Mouse (Mus musculus) forebrain, postnatal 0 days (tissue): ENCODE measurements at regions not wholly inside any gene's neighbourhood (a gene's known extent, or its start where the extent isn't known, plus 50 kb on each side); places are given as distances from the start of the nearest gene placed in this dataset.
A peak's percentile ranks its signal among the peaks of the same experiment; 100 is the strongest.
"Not testable (repeated sequence)": the region's sequence is repeated elsewhere in the genome, so short reads cannot be mapped to it uniquely, and the experiment has no call there.

ENCODE experiments used
- ATAC-seq: fragments of 200-750 bp; cut with Nextera tagmentation; 2 replicates; pipeline ENCODE4 v1.8.0; 2017; ENCODE audit warnings: mild to moderate bottlenecking, moderate library complexity
- DNase-seq: peaks from one replicate; pipeline ENCODE4 v3.0.0-alpha.2; 2015
- H3K27ac ChIP-seq: fragments of 300-500 bp; sonication (generic); 2 replicates; pipeline ENCODE4 v1.5.1; 2014; ENCODE audit warnings: low read depth, mild to moderate bottlenecking, antibody characterized with exemption, low read length, moderate library complexity, mixed read lengths
- H3K27me3 ChIP-seq: fragments of 300-500 bp; sonication (generic); 2 replicates; pipeline ENCODE4 v1.6.1; 2014; ENCODE audit warnings: mild to moderate bottlenecking, low read length, mixed read lengths; ENCODE audit not compliant: insufficient read depth
- H3K36me3 ChIP-seq: fragments of 300-500 bp; sonication (generic); 2 replicates; pipeline ENCODE4 v1.6.1; 2014; ENCODE audit warnings: mild to moderate bottlenecking, moderate library complexity; ENCODE audit not compliant: insufficient read depth
- H3K4me1 ChIP-seq: fragments of 300-500 bp; sonication (generic); 2 replicates; pipeline ENCODE4 v1.6.1; 2014; ENCODE audit warnings: antibody characterized with exemption; ENCODE audit not compliant: insufficient read depth
- H3K4me2 ChIP-seq: fragments of 300-500 bp; sonication (generic); 2 replicates; pipeline ENCODE4 v1.6.1; 2014; ENCODE audit warnings: low read depth, mild to moderate bottlenecking, moderate library complexity
- H3K4me3 ChIP-seq: fragments of 300-500 bp; sonication (generic); 2 replicates; pipeline ENCODE4 v1.5.1; 2014; ENCODE audit warnings: low read depth, low read length, mixed read lengths
- H3K9ac ChIP-seq: fragments of 300-500 bp; sonication (generic); 2 replicates; pipeline ENCODE4 v1.6.1; 2014; ENCODE audit warnings: mild to moderate bottlenecking
- H3K9me3 ChIP-seq: fragments of 300-500 bp; sonication (generic); 2 replicates; pipeline ENCODE4 v1.6.1; 2016; ENCODE audit warnings: low read length
- CTCF ChIP-seq: sonication (generic); IDR thresholded peaks from 2 replicates; pipeline ENCODE4 v1.5.1; 2016; ENCODE audit warnings: antibody characterized with exemption, control low read depth, low read depth
- WGBS: fragments of 180-500 bp; shearing (Covaris S2); extraction: QIAGEN DNeasy Blood & Tissue Kit; methylation state at CpG from one replicate; pipeline ENCODE4 v1.1.7; 2014; 5-methylcytosine and 5-hydroxymethylcytosine counted together

DNA sequence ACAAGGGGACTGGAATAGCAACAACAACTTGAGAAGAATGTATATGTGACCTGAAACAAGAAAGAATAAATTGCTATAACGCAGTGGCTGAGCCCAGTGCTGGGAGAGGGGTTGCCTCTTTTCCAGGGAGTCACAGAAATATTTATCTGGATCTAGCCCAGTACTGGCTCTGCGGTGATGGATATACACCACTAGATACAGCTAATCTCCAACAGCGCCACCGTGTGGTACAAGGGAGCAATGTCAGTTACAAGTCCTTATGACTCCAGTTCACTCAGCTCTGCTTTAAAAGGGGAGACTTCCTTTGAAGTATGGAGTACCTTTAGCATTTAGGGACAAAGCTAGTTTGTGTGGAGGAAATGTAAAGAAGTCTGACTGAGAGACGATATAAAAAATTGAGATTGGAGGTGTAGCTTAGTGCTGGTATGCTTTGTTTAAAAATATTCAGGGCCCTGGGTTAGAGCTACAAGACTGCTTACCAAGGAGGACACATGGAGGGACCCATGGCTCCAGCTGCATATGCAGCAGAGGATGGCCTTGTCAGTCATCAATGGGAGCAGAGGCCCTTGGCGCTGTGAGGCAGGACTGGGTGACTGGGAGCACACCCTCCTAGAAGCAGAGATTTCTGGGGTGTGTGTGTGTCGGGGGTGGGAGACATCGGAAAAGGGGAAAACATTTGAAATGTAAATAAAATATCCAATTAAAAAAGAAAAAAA is 97.6 kb upstream of the Stxbp6 start:
- WGBS = 31% methylated on average over 8 of the region's 8 CpGs
- no peaks in the 10 kb centered on the region for H3K4me1 ChIP-seq
- H3K36me3 ChIP-seq = no peaks in the 10 kb centered on the region
- H3K4me2 ChIP-seq = no peak overlapping the region
- no peak overlapping the region for H3K27ac ChIP-seq
- no peaks in the 10 kb centered on the region for H3K27me3 ChIP-seq
- peak; percentile 91 for TF ChIP-seq CTCF
- no peak overlapping the region for H3K4me3 ChIP-seq
- DNase-seq = peak; percentile 88
- peak; percentile 92 for ATAC-seq
- no peak overlapping the region for H3K9ac ChIP-seq
- no peaks in the 10 kb centered on the region for H3K9me3 ChIP-seq

DNA sequence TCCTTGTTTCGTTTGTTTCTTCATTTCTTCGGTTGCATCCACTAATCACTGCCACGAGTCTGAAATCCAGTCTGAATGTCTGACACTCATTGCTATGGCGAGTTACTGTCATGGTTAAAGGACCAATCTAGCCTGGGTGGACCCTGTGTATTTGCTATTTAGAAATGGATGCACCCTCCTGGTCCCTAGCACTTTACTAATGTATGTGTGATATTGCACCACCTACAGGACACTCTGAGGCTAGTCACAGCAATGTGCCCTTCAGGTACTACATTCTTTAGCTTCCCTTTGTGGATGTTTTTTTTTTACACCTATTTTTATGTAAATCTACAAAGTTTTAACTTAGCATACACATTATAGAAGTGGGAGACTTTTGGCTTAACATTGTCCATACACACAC is 87.5 kb upstream of the Stxbp6 start:
- Histone ChIP-seq H3K4me3 (no peak overlapping the region), H3K27ac (no peak overlapping the region), H3K4me2 (no peak overlapping the region), H3K9me3 (no peaks in the 10 kb centered on the region), H3K36me3 (no peaks in the 10 kb centered on the region), H3K9ac (no peak overlapping the region), H3K27me3 (no peaks in the 10 kb centered on the region), H3K4me1 (no peaks in the 10 kb centered on the region)
- DNase-seq (no peak), ATAC-seq (no peak)
- 72% methylated on average over 4 of the region's 4 CpGs for WGBS
- TF ChIP-seq CTCF = peak; percentile 49

DNA sequence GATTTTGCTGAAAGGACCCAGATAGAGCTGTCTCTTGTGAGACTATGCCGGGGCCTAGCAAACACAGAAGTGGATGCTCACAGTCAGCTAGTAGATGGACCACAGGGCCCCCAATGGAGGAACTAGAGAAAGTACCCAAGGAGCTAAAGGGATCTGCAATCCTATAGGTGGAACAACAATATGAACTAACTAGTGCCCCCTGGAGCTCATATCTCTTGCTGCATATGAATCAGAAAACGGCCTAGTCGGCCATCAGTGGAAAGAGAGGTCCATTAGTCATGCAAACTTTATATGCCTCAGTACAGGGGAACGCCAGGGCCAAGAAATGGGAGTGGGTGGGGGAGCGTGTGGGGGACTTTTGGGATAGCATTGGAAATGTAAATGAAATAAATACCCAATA is 87.1 kb upstream of the Stxbp6 start:
- not testable (repeated sequence) for H3K4me3 ChIP-seq, H3K4me1 ChIP-seq, DNase-seq, ATAC-seq, H3K4me2 ChIP-seq, H3K36me3 ChIP-seq, H3K9ac ChIP-seq, H3K9me3 ChIP-seq, H3K27me3 ChIP-seq, H3K27ac ChIP-seq
- WGBS = 79% methylated on average over 5 of the region's 5 CpGs

DNA sequence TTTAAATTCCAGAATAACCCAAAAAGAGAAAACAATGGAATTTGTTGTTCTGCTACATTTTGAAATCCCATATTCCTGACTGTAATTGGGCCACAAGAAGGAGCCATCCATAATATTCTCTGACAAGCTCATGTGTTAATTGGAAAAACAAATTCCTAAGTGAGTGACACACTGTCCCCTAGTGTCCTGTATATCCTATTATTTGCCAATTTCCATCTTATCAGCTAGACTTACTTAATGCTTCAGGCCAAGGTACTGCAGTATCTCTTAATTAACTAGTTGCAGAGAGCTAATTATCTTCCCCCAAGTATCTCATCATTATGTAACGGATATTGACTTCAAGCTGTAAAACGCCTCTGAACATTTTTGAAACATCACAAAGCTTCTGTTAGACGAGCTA is 84.5 kb upstream of the Stxbp6 start:
- no peak overlapping the region for H3K27ac ChIP-seq
- H3K27me3 ChIP-seq = no peaks in the 10 kb centered on the region
- H3K4me1 ChIP-seq = no peaks in the 10 kb centered on the region
- WGBS = 54% methylated on average over 3 of the region's 3 CpGs
- H3K36me3 ChIP-seq = no peaks in the 10 kb centered on the region
- no peak overlapping the region for H3K9ac ChIP-seq
- H3K4me3 ChIP-seq = no peak overlapping the region
- H3K4me2 ChIP-seq = no peak overlapping the region
- no peaks in the 10 kb centered on the region for H3K9me3 ChIP-seq
- TF ChIP-seq CTCF = 0 out of 2 replicates have a peak, but pooled peaks have one; percentile 8
- DNase-seq = no peak
- no peak for ATAC-seq

DNA sequence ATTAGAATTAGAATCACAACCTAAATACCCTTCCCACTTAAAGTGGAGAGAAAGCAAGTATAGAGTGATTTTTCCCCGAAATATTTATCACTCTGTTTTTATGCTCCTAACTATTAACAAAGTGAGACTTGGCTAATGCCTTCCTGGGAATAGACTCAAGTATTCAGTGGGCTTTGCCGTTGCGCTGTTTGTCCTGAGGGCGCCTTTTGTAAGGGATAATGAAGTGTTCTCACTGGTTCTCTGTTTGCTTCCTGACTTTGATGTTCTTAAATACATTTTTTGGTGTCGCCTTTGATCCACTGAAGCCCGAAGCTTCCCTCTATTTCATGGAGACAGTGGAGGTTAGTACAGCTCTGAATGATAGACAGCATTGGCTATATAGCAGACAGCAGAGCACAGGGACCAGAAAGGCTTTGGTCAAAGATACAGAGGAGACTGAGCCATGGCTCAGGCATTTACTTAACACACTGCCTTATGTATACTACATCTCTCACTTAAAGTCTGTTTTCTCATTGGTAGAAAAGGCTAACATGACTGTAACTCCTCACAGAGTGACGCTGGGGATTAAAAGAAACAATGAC is 63.0 kb upstream of the Stxbp6 start:
- 29% methylated on average over 7 of the region's 7 CpGs for WGBS
- ATAC-seq (no peak; the same call in 1 of the 2 replicates), DNase-seq (no peak)
- no peak overlapping the region for H3K27ac ChIP-seq
- no peaks in the 10 kb centered on the region for H3K9me3 ChIP-seq
- no peaks in the 10 kb centered on the region for H3K27me3 ChIP-seq
- no peaks in the 10 kb centered on the region for H3K36me3 ChIP-seq
- H3K4me2 ChIP-seq = no peak overlapping the region
- H3K4me3 ChIP-seq = no peak overlapping the region
- no peak for TF ChIP-seq CTCF
- H3K4me1 ChIP-seq = no peaks in the 10 kb centered on the region
- no peak overlapping the region for H3K9ac ChIP-seq

DNA sequence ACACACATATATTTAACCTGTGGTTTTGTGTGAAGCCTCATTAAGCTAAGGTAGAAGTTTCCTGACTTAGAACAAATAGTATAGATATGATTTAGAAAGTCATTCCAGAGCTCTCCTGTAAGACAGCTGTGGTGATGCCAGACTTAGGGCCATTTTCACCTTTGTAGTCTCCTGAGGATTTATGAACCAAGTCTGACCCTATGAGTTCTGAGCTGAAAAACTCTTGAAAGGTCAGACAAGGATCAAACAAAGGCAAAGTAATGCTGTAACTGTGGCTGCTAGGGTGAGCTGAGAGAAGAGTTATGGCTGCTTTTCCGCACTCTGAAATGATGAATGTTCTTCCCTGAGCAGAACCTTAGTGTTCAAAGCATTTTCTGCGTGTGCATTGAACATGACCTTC is 58.9 kb upstream of the Stxbp6 start:
- DNase-seq = no peak
- H3K4me2 ChIP-seq = no peak overlapping the region
- 85% methylated on average over 2 of the region's 2 CpGs for WGBS
- TF ChIP-seq CTCF = no peak
- no peak for ATAC-seq
- H3K9me3 ChIP-seq = no peaks in the 10 kb centered on the region
- H3K4me3 ChIP-seq = no peak overlapping the region
- no peaks in the 10 kb centered on the region for H3K36me3 ChIP-seq
- H3K4me1 ChIP-seq = no peaks in the 10 kb centered on the region
- H3K27ac ChIP-seq = no peak overlapping the region
- H3K9ac ChIP-seq = no peak overlapping the region
- H3K27me3 ChIP-seq = no peaks in the 10 kb centered on the region

DNA sequence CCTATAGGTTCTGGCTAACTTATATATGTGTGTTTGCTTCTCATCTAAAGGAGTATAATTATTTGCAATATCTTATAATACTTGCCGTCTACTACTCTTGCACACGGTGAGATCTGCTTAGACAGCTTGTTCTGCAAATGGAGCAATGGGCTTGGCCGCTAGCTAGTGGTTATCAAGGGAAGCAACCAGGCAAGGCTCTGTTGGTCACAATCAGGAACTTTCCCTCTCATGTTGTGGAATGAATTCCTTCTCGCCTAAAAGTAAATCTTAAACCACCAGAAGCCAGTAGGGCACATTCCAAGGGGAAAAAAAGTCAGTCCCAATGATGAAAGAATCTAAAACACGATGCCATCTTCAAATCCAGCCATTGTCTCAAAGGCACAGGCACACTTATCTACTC is 56.6 kb upstream of the Stxbp6 start:
- H3K9ac ChIP-seq = no peak overlapping the region
- no peak overlapping the region for H3K4me3 ChIP-seq
- H3K4me2 ChIP-seq = no peak overlapping the region
- 88% methylated on average over 5 of the region's 5 CpGs for WGBS
- ATAC-seq (no peak), DNase-seq (no peak)
- H3K27me3 ChIP-seq = no peaks in the 10 kb centered on the region
- H3K9me3 ChIP-seq = no peaks in the 10 kb centered on the region
- no peaks in the 10 kb centered on the region for H3K36me3 ChIP-seq
- no peak overlapping the region for H3K27ac ChIP-seq
- no peak for TF ChIP-seq CTCF
- H3K4me1 ChIP-seq = no peaks in the 10 kb centered on the region
